13 mouse cellular contexts compared by ENCODE assay signal in the genomic region with DNA sequence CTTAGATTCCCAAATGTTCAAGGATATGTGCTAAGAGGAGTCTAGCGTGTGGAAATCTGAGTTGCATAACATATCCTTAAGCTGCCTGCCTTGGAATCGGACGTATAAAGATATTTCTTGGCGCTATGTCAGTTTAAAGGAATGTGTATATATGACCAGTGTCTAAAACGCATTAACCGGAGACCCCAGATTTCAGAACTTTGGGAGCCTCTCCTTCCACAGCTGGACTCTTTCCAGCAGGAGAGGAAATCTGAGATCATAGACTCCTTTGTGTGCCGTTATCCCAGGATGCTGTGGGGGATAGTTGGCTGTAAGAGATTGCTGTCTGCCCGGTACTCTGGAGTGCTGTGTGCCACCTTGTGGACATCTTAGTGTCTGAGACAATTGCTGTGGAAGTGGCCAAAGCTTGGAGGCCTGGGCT. TPM values are rescaled to one million over a fixed set of nuclear protein-coding genes. Genes with fewer than 3 reads are reported as not detected.
DNase-seq lines count a peak whose midpoint lies in the region; ATAC-seq and TF ChIP-seq lines count a peak whose summit lies in the region.
"Had no signal": no experiment of that assay in that cellular context is flagged by ENCODE, and none has a peak within 500 bp of the region (broad histone marks: within the 10 kb centered on the region; RNA-seq: fewer than 3 reads in every experiment).

No protein-coding gene starts in this region.

- no peak overlapping the region for H3K27ac ChIP-seq in lung, embryonic 16.5 days (ENCODE audit: low read length)
- no peak overlapping the region for H3K27ac ChIP-seq in limb, embryonic 14.5 days (replicated peaks; ENCODE audit: low read depth, low read length)
- H3K27ac ChIP-seq: hindbrain, embryonic 13.5 days; liver, embryonic 15.5 days had no signal

- no peaks in the 10 kb centered on the region for H3K36me3 ChIP-seq in lung, embryonic 16.5 days (ENCODE audit: control insufficient read depth, insufficient read depth, low read length)
- H3K36me3 ChIP-seq in limb, embryonic 14.5 days (ENCODE audit: control insufficient read depth, insufficient read depth, low read length): no peaks in the 10 kb centered on the region
- H3K36me3 ChIP-seq: hindbrain, embryonic 13.5 days; liver, embryonic 15.5 days had no signal

- WGBS in lung, embryonic 16.5 days: 26% methylated on average over 8 of the region's 8 CpGs
- 43% methylated on average over 8 of the region's 8 CpGs for WGBS in limb, embryonic 14.5 days

- no peaks in the 10 kb centered on the region for H3K9me3 ChIP-seq in lung, embryonic 16.5 days (ENCODE audit: control insufficient read depth, low read length)
- no peaks in the 10 kb centered on the region for H3K9me3 ChIP-seq in limb, embryonic 14.5 days (ENCODE audit: control insufficient read depth, low read length)
- H3K9me3 ChIP-seq: hindbrain, embryonic 13.5 days; liver, embryonic 15.5 days had no signal

- TF ChIP-seq POLR2A in limb, embryonic 14.5 days (IDR thresholded peaks at IDR 0.05; ENCODE audit: borderline replicate concordance, extremely low read depth, insufficient read depth, insufficient read length): no peak

- peaks cover 3% of the 10 kb centered on the region; the same call in 1 of the 2 replicates for H3K4me1 ChIP-seq in lung, embryonic 16.5 days (replicated peaks; ENCODE audit: control insufficient read depth, insufficient read depth, low read length)
- no peaks in the 10 kb centered on the region for H3K4me1 ChIP-seq in limb, embryonic 14.5 days (ENCODE audit: control insufficient read depth, insufficient read depth, low read length)
- H3K4me1 ChIP-seq: liver, embryonic 15.5 days had no signal

- peak; percentile 68 for DNase-seq in heart, adult 11 months
- no peak for DNase-seq in heart, adult 8-10 months (ENCODE audit: low spot score)
- DNase-seq in lung, adult 18-20 months: no peak
- peak; percentile 56 for DNase-seq in brain, adult 2 months (ENCODE audit: low read depth, low spot score)
- DNase-seq in limb, embryonic 14.5 days (ENCODE audit: low spot score): peak; percentile 24
- no peak for DNase-seq in gastrocnemius, adult 8-10 months (ENCODE audit: low spot score in 2 of 2)
- DNase-seq in layer of hippocampus, postnatal 10 days (ENCODE audit: low spot score in 2 of 2): no peak
- DNase-seq: gastrocnemius, postnatal 14 days; layer of hippocampus, postnatal 36 days had no signal

- ATAC-seq in lung, embryonic 16.5 days (ENCODE audit: low read depth): peak; percentile 92
- ATAC-seq in limb, embryonic 14.5 days (ENCODE audit: low FRiP score, low read depth): peak; percentile 51

- H3K4me2 ChIP-seq in lung, embryonic 16.5 days (ENCODE audit: low read depth, low read length): no peak overlapping the region
- no peak overlapping the region for H3K4me2 ChIP-seq in limb, embryonic 14.5 days (replicated peaks; ENCODE audit: low read depth, low read length, severe bottlenecking)
- H3K4me2 ChIP-seq: hindbrain, embryonic 13.5 days; liver, embryonic 15.5 days had no signal

- H3K9ac ChIP-seq in lung, embryonic 16.5 days (ENCODE audit: low read length): no peak overlapping the region
- H3K9ac ChIP-seq in limb, embryonic 14.5 days (ENCODE audit: low read depth, low read length, severe bottlenecking): no peak overlapping the region
- H3K9ac ChIP-seq: hindbrain, embryonic 13.5 days; liver, embryonic 15.5 days had no signal

- H3K27me3 ChIP-seq in lung, embryonic 16.5 days (ENCODE audit: control insufficient read depth, insufficient read depth, low read depth, low read length): no peaks in the 10 kb centered on the region
- H3K27me3 ChIP-seq in limb, embryonic 14.5 days (ENCODE audit: control insufficient read depth, insufficient read depth, low read length): no peaks in the 10 kb centered on the region
- H3K27me3 ChIP-seq: liver, embryonic 15.5 days had no signal

- H3K4me3 ChIP-seq in lung, embryonic 16.5 days (ENCODE audit: low read length): no peak overlapping the region
- no peak overlapping the region for H3K4me3 ChIP-seq in limb, embryonic 14.5 days (replicated peaks; ENCODE audit: low read length)
- H3K4me3 ChIP-seq: hindbrain, embryonic 13.5 days; liver, embryonic 15.5 days; myocyte had no signal

RNA-seq across cellular contexts. Expression of a gene that starts 34.5 kb away (rescaled TPM):
- total RNA-seq in heart, adult 8-10 months (2022): 1 to 10 TPM; 2.4 to 7.3 (median 3.1) TPM
- 0.89 and 1.1 TPM in 2 replicates for polyA plus RNA-seq in lung, embryonic 16.5 days (2015; fragmentation: Nextera tagmentation; extraction: Ambion mirVana)
- polyA plus RNA-seq in limb, embryonic 14.5 days (2012; rRNA removed): 0.49 and 0.92 TPM in 2 replicates
- polyA plus RNA-seq in limb, embryonic 14.5 days (2014; fragmentation: Nextera tagmentation; extraction: Ambion mirVana): 1.3 and 1.7 TPM in 2 replicates
- total RNA-seq in gastrocnemius, adult 8-10 months (2022): under 1 TPM; 0.22 to 0.97 (median 0.31) TPM
- 10 to 100 TPM; 14.1 to 14.5 TPM for total RNA-seq in layer of hippocampus, postnatal 10 days (2021)
- polyA plus RNA-seq: myocyte had no signal

Comparison
In these comparisons a context has a peak if more than half of its experiments do, and no peak if none do; other contexts are left out.
1. DNase-seq: peak in heart, adult 11 months (single experiment), brain, adult 2 months (single experiment) and limb, embryonic 14.5 days (single experiment); none in heart, adult 8-10 months (single experiment), lung, adult 18-20 months (0 of 2), gastrocnemius, adult 8-10 months (0 of 2) and layer of hippocampus, postnatal 10 days (0 of 2).